Mouse (Mus musculus): ENCODE measurements around the gene Cops3.

The Cops3 gene

DNA sequence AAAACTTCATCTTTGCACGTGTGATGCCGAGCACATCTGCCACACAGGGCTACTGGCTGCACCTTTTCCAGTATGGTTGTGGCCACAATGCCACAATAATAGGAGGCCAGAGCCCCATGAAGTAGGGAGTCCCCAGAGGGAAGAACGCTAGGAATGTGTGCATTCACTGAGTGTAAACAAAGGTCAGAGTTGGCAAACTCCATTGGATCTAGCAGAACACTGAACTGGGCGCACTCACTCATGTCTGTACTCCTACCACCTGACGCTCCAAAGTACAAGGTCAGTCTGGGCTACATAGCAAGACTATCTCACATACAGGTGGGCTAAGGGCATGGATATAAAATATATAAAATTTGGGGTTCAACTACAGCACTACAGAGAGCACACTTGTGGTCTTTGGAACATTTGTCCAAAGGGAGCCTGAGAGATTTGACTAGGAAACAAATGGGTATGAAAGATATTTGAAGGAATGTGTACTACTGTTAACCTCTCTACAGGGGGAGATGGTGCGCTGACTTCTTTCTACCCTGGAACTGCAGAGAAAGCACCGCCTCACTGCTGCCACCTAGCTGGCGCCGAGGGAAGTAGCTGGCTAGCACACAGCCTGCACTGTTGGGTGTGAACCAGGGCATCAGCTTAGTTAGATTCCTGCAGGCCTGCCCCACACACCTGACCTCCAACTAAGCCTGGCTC is 61.3 kb downstream of the Cops3 start:
- DNase-seq (ENCODE audit: low read depth, low spot score): peak; percentile 47

DNA sequence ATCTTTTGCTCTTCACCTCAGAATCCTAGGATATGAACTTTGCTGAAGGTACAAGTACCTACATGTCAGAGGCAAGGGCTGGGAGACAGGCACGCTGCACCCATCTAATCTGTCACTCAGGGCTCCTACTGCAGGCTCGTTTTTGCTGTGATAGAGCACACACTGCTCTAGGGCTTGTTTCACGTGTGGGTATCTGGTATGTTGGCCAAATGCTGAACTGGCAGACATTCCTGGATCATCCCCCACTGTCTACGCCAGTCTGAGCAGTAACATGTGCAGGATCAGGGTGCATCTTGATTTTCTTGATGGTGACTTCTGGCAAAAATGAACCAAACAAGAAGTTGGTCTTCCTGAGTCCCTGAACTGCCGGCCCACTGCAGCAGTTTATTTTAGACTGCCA is 62.4 kb downstream of the Cops3 start:
- DNase-seq (ENCODE audit: low read depth, low spot score): no peak

- DNase-seq (ENCODE audit: low read depth, low spot score): no peak
These were observed 64.0 kb downstream of the Cops3 start for GRCm38 (mm10) chr11:59775435-59776148.

GRCm38 (mm10) chr11:59774522-59774921 is 65.1 kb downstream of the Cops3 start:
- no peak for DNase-seq (ENCODE audit: low read depth, low spot score)

DNA sequence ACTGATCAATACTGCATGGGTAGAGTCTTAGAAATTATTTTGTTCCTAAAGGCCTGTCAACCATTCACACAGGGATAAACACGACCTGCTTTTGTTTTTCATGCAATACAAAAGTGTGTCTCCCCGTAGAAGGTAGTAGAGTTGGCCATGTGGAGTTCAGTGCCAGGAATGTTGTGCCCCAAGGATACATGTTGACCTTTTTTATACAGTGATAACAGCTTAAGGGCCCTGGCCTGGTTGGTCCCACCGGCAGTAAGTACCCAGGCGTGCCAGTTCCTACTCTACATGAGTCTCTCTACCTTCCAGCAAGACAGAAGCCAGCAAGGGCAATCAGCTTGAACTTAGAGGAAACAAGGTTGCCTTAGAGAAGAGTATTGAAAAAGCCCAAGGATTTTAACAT is 66.7 kb downstream of the Cops3 start:
- no peak for DNase-seq (ENCODE audit: low read depth, low spot score)

DNA sequence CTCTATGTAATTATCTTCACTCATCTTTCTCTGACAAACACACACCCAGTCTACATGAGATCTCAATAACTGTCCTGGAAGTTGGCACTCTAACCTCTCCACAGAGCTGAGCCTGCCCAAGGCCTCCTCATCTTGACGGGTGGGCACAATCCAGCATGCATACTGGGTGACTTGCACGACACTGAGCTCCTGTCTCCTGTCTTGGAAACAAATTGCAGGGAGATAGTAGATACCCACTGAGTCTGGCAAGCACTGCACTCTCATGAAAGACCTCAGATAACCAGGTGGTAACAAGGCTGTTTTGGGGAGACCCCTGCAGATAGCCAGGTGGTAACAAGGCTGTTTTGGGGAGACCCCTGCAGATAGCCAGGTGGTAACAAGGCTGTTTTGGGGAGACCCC is 67.3 kb downstream of the Cops3 start:
- no peak for DNase-seq (ENCODE audit: low read depth, low spot score)

DNA sequence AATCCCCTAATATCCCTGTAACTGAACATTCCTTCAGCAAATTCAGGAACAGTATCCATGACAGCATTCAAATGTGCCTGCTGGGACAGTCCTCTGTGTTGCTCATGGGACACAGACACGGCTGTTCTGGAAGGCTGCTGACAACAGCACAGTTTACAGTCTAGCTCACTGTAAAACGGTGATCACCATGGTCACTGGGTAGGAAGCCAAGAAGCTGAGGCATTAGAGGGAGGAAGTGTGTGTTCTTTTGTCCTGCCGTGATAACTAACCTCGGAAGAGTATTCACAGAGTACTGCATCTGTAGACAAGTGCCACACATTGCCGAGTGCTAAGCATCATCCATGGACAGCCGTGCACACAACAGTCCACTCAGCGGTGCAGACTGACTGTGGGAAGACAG is 68.9 kb downstream of the Cops3 start:
- no peak for DNase-seq (ENCODE audit: low read depth, low spot score)

- DNase-seq (ENCODE audit: low read depth, low spot score): no peak
These were observed 69.9 kb downstream of the Cops3 start for GRCm38 (mm10) chr11:59769738-59770137.

DNA sequence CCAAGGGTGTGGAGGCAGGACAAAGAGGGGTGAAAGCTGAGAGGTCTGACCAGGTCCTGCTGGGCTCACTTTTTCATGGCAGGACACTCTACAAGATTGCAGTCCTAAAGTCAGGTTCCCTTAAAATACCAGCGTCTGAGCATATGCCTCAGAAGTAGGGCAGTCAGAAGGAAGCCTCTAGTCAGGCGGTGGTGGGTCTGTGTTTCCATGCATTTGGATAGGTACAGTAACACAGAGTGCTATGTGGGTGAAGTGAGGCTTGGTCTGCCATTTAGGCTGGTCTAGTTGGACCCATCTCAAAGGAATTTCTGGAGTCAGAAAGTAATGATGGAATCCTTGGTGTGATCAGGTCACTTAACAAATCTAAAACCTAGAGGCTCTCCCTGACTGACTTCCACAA is 70.3 kb downstream of the Cops3 start:
- no peak for DNase-seq (ENCODE audit: low read depth, low spot score)

Measured in skeletal muscle tissue, adult 2 months (tissue).